Mouse (Mus musculus): ENCODE measurements around the gene Ampd3.

The Ampd3 gene

GRCm38 (mm10) chr7:110770949-110771348 lies 2.9 kb downstream of the Ampd3 start:
- no peak for DNase-seq (ENCODE audit: low spot score in 2 of 2)

- no peak for DNase-seq (ENCODE audit: low spot score in 2 of 2)
Measured at GRCm38 (mm10) chr7:110772343-110772742, 4.3 kb downstream of the Ampd3 start.

- DNase-seq (ENCODE audit: low spot score in 2 of 2), result peak in 1 of 2 experiments; percentile 34
Measured at GRCm38 (mm10) chr7:110773204-110774002, 5.4 kb downstream of the Ampd3 start.

- no peak for DNase-seq (ENCODE audit: low spot score in 2 of 2)
Measured at GRCm38 (mm10) chr7:110774077-110774476, 6.1 kb downstream of the Ampd3 start.

- no peak for DNase-seq (ENCODE audit: low spot score in 2 of 2)
Measured at GRCm38 (mm10) chr7:110774674-110775073, 6.7 kb downstream of the Ampd3 start.

GRCm38 (mm10) chr7:110777146-110778001 lies 9.4 kb downstream of the Ampd3 start:
- no peak for DNase-seq (ENCODE audit: low spot score in 2 of 2)

- DNase-seq (ENCODE audit: low spot score in 2 of 2), result no peak
Measured at GRCm38 (mm10) chr7:110778933-110779332, 10.9 kb downstream of the Ampd3 start.

GRCm38 (mm10) chr7:110779605-110780111 lies 11.7 kb downstream of the Ampd3 start:
- peak; percentile 42 to 64 for DNase-seq (ENCODE audit: low spot score in 2 of 2)

GRCm38 (mm10) chr7:110780520-110780919 lies 12.5 kb downstream of the Ampd3 start:
- DNase-seq (ENCODE audit: low spot score in 2 of 2), result no peak

GRCm38 (mm10) chr7:110781231-110781711 lies 13.3 kb downstream of the Ampd3 start:
- peak; percentile 53 to 62 for DNase-seq (ENCODE audit: low spot score in 2 of 2)

- no peak for DNase-seq (ENCODE audit: low spot score in 2 of 2)
Measured at GRCm38 (mm10) chr7:110782135-110782534, 14.1 kb downstream of the Ampd3 start.

GRCm38 (mm10) chr7:110782845-110783478 lies 15.0 kb downstream of the Ampd3 start:
- DNase-seq (ENCODE audit: low spot score in 2 of 2), result no peak

- no peak for DNase-seq (ENCODE audit: low spot score in 2 of 2)
Measured at GRCm38 (mm10) chr7:110784965-110785364, 17.0 kb downstream of the Ampd3 start.

- DNase-seq (ENCODE audit: low spot score in 2 of 2), result no peak
Measured at GRCm38 (mm10) chr7:110785741-110786146, 17.7 kb downstream of the Ampd3 start.

- no peak for DNase-seq (ENCODE audit: low spot score in 2 of 2)
Measured at GRCm38 (mm10) chr7:110787310-110787709, 19.3 kb downstream of the Ampd3 start.

GRCm38 (mm10) chr7:110790878-110791277 lies 22.9 kb downstream of the Ampd3 start:
- DNase-seq (ENCODE audit: low spot score in 2 of 2), result no peak

- DNase-seq (ENCODE audit: low spot score in 2 of 2), result no peak
Measured at GRCm38 (mm10) chr7:110792201-110792600, 24.2 kb downstream of the Ampd3 start.

- DNase-seq (ENCODE audit: low spot score in 2 of 2), result no peak
Measured at GRCm38 (mm10) chr7:110792834-110793233, 24.8 kb downstream of the Ampd3 start.

GRCm38 (mm10) chr7:110794722-110795121 lies 26.7 kb downstream of the Ampd3 start:
- DNase-seq (ENCODE audit: low spot score in 2 of 2), result no peak

GRCm38 (mm10) chr7:110796367-110797051 lies 28.5 kb downstream of the Ampd3 start:
- DNase-seq (ENCODE audit: low spot score in 2 of 2), result no peak

- DNase-seq (ENCODE audit: low spot score in 2 of 2), result no peak
Measured at GRCm38 (mm10) chr7:110797722-110798409, 29.9 kb downstream of the Ampd3 start.
